Mouse (Mus musculus) testis, adult 2 months (tissue): ENCODE data around the gene Gm5269.

ENCODE experiments used
- CTCF ChIP-seq: fragments of 200-500 bp; IDR thresholded peaks from 2 replicates; pipeline ENCODE4 v1.5.1; 2012; ENCODE audit warnings: low read depth, mild to moderate bottlenecking, inconsistent platforms, low read length, moderate library complexity; ENCODE audit not compliant: control insufficient read depth, insufficient read depth, insufficient replicate concordance
- POLR2A ChIP-seq: fragments of 200-500 bp; IDR thresholded peaks from 2 replicates; pipeline ENCODE4 v1.6.1; 2012; ENCODE audit warnings: low read depth, mild to moderate bottlenecking, inconsistent platforms, low read length, moderate library complexity; ENCODE audit not compliant: control insufficient read depth

GRCm38 (mm10) chr1:45882076-45882475, 8.0 kb downstream of the Gm5269 start:
- TF ChIP-seq POLR2A, result no peak
- no peak for TF ChIP-seq CTCF
